Mouse (Mus musculus): ENCODE results near the gene Olfr235. TPM values are rescaled to one million over a fixed set of nuclear protein-coding genes. Genes with fewer than 3 reads are reported as not detected.
"Not testable (repeated sequence)": the region's sequence is repeated elsewhere in the genome, so short reads cannot be mapped to it uniquely, and the experiment has no call there.

Olfr235 gene
- not detected in 2 replicates for polyA plus RNA-seq (2011; ENCODE audit: insufficient read length, low read depth, missing spikeins)

DNA sequence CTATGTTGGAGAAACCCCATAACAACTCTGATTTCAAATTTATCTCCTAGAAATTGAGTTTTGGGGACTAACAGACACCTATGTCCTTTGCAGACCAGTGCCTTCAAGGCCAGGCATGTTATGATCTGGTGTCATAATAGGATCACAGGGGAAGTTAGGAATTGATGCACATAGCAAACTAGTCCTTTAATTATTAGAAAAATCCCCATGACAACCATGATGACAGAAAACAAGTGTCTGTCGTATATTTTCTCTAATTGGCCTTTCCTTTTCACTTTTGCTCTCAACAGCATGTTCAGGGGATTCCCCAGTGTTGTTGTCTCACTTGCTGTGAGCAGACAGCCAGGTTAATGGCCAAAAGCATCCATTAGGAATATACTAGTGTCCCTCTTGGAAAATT lies at the start of gene Olfr235:
Olfr235 (plus strand) TSS at position 301 of the 400 bp plus-strand sequence.
- H3K4me3 ChIP-seq (ENCODE audit: insufficient read depth, low read length): no peak within 1 kb of the TSS
- no peak within 1 kb of the TSS for H3K27ac ChIP-seq (ENCODE audit: insufficient read depth, low read length)
- no peak for TF ChIP-seq POLR2A (IDR thresholded peaks at IDR 0.05; ENCODE audit: low read depth, low read length)
- no peak for TF ChIP-seq CTCF (IDR thresholded peaks at IDR 0.05; ENCODE audit: borderline replicate concordance, insufficient read depth, low read length)
- no peaks in the 10 kb centered on the region for H3K4me1 ChIP-seq (ENCODE audit: control insufficient read depth, insufficient read depth, low read length)

DNA sequence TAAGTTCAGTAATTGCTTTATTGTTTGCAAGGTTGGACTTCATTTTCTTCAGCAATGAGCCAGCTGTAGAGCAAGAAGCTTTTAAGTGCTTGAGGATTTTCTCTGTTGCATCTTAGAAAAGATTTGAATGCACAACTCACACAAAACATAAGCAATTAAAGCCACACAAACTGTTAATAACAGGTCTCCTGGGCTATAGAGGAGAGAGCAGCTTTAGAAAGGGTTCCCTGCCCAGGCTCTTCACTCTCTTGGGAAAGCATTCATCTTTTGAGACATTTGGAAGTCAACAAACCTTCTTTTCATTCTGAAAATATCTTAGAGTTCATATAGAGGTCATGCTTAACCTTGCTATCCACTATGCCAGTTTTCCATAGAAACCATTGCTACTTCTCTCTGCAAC lies 28.3 kb upstream of the Olfr235 start, which contains the start of gene Olfr1432:
Olfr1432 (minus strand) TSS at position 101 of the 400 bp plus-strand sequence.
- not testable (repeated sequence) for H3K4me3 ChIP-seq (ENCODE audit: insufficient read depth, low read length); H3K4me1 ChIP-seq (ENCODE audit: control insufficient read depth, insufficient read depth, low read length); H3K27ac ChIP-seq (ENCODE audit: insufficient read depth, low read length)

DNA sequence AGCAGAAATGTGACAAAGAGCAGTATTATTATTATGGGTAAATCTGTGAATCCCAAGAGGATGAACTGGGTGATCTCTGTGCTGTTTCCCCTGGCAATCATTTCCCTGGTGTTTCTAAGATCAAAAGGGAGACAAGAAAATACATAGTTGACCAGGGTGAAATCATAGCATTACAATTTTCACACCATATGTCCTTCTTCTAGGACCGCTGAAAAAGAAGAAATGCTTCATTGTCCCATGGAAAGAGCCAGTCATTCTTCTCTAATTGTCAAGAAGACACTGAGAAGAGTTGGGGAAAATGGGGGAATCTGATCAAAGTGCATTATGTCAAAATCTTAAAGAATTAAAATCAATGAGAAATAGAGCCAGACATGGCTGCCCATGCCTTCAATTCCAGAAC lies 19.3 kb upstream of the Olfr235 start, which contains the start of gene Olfr262:
Olfr262 (minus strand) TSS at position 101 of the 400 bp plus-strand sequence.
- Histone ChIP-seq H3K4me1 (ENCODE audit: control insufficient read depth, insufficient read depth, low read length) (no peaks in the 10 kb centered on the region), H3K27ac (ENCODE audit: insufficient read depth, low read length) (no peak within 1 kb of the TSS), H3K4me3 (ENCODE audit: insufficient read depth, low read length) (no peak within 1 kb of the TSS)
- TF ChIP-seq POLR2A (IDR thresholded peaks at IDR 0.05; ENCODE audit: low read depth, low read length) (no peak), CTCF (IDR thresholded peaks at IDR 0.05; ENCODE audit: borderline replicate concordance, insufficient read depth, low read length) (no peak)

DNA sequence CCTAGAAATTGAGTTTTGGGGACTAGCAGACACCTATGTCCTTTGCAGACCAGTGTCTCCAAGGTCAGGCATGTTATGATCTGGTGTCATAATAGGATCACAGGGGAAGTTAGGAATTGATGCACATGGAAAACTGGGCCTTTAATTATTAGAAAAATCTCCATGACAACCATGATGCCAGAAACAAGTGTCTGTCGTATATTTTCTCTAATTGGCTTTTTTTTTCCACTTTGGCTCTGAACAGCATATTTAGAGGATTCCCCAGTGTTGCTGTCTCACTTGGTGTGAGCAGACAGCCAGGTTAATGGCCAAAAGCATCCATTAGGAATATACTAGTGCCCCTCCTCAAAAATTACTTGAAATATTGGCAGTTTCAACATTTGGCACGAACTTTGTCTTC lies 18.7 kb downstream of the Olfr235 start, which contains the start of gene Olfr1434:
Olfr1434 (plus strand) TSS at position 301 of the 400 bp plus-strand sequence.
- Histone ChIP-seq H3K4me3 (ENCODE audit: insufficient read depth, low read length) (no peak within 1 kb of the TSS), H3K27ac (ENCODE audit: insufficient read depth, low read length) (no peak within 1 kb of the TSS), H3K4me1 (ENCODE audit: control insufficient read depth, insufficient read depth, low read length) (no peaks in the 10 kb centered on the region)
- TF ChIP-seq POLR2A (IDR thresholded peaks at IDR 0.05; ENCODE audit: low read depth, low read length) (no peak), CTCF (IDR thresholded peaks at IDR 0.05; ENCODE audit: borderline replicate concordance, insufficient read depth, low read length) (no peak)

DNA sequence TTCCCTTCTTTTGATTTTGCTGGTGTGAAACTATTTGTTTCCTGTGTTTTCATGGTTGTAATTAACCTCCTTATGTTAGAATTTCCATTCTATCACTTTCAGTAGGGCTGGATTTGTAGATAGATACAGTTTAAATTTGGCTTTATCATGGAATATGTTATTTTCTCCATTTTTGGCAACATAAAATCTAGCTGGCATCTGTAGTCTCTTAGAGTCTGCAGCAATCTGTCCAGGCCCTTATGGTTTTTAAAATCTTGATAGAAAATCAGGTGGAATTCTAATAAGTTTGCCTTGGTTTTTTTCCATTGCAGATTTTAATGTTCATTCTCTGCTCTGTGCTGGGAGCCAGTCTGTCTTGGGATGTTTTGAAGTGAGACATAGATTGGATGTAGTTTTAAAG lies 32.1 kb downstream of the Olfr235 start:
- TF ChIP-seq POLR2A (IDR thresholded peaks at IDR 0.05; ENCODE audit: low read depth, low read length) (no peak), CTCF (IDR thresholded peaks at IDR 0.05; ENCODE audit: borderline replicate concordance, insufficient read depth, low read length) (no peak)
- Histone ChIP-seq H3K4me1 (ENCODE audit: control insufficient read depth, insufficient read depth, low read length) (no peaks in the 10 kb centered on the region), H3K27ac (ENCODE audit: insufficient read depth, low read length) (no peak overlapping the region), H3K4me3 (ENCODE audit: insufficient read depth, low read length) (no peak overlapping the region)

DNA sequence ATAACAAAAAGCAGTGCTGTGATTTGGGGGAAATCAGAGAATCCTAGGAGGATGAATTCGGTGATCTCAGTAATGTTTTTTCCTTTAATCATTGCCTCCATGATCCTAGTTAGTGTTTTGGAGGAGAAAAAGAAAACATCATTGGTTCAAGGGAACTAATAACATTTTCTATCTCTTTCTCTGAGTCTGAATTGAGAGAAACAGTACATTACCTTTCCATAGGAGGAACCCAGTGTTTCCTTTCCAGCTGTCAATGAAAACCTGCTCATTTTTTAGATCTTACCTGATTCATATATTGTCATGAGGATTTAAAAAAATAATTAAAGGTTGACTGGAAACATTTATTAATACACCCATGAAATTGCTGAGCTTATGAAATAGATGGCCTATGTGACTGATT lies 38.2 kb downstream of the Olfr235 start, which contains the start of gene Olfr1436:
Olfr1436 (minus strand) TSS at position 101 of the 400 bp plus-strand sequence.
- H3K27ac ChIP-seq (ENCODE audit: insufficient read depth, low read length); H3K4me1 ChIP-seq (ENCODE audit: control insufficient read depth, insufficient read depth, low read length); H3K4me3 ChIP-seq (ENCODE audit: insufficient read depth, low read length): not testable (repeated sequence)

Other genes with a start within 250 kb of the Olfr235 start
- not detected in 2 replicates for gene Olfr1423, start 219.7 kb upstream of the Olfr235 start, polyA plus RNA-seq (2011; ENCODE audit: insufficient read length, low read depth, missing spikeins)
- not detected in 2 replicates for gene Olfr1424, start 198.3 kb upstream of the Olfr235 start, polyA plus RNA-seq (2011; ENCODE audit: insufficient read length, low read depth, missing spikeins)
- gene Olfr1425, start 183.3 kb upstream of the Olfr235 start, polyA plus RNA-seq (2011; ENCODE audit: insufficient read length, low read depth, missing spikeins): not detected in 2 replicates
- gene Olfr1426, start 169.0 kb upstream of the Olfr235 start, polyA plus RNA-seq (2011; ENCODE audit: insufficient read length, low read depth, missing spikeins): not detected in 2 replicates
- not detected in 2 replicates for gene Olfr1427, start 157.7 kb upstream of the Olfr235 start, polyA plus RNA-seq (2011; ENCODE audit: insufficient read length, low read depth, missing spikeins)
- not detected in 2 replicates for gene Olfr1428, start 145.1 kb upstream of the Olfr235 start, polyA plus RNA-seq (2011; ENCODE audit: insufficient read length, low read depth, missing spikeins)
- gene Olfr76, start 137.8 kb upstream of the Olfr235 start, polyA plus RNA-seq (2011; ENCODE audit: insufficient read length, low read depth, missing spikeins): not detected in 2 replicates
- not detected in 2 replicates for gene Olfr1555-ps1, start 90.9 kb upstream of the Olfr235 start, polyA plus RNA-seq (2011; ENCODE audit: insufficient read length, low read depth, missing spikeins)
- gene Olfr1431, start 60.4 kb upstream of the Olfr235 start, polyA plus RNA-seq (2011; ENCODE audit: insufficient read length, low read depth, missing spikeins): not detected in 2 replicates
- not detected in 2 replicates for gene Olfr1432, start 28.4 kb upstream of the Olfr235 start, polyA plus RNA-seq (2011; ENCODE audit: insufficient read length, low read depth, missing spikeins)
- gene Olfr262, start 19.4 kb upstream of the Olfr235 start, polyA plus RNA-seq (2011; ENCODE audit: insufficient read length, low read depth, missing spikeins): not detected in 2 replicates
- not detected in 2 replicates for gene Olfr1434, start 18.8 kb downstream of the Olfr235 start, polyA plus RNA-seq (2011; ENCODE audit: insufficient read length, low read depth, missing spikeins)
- not detected in 2 replicates for gene Olfr1436, start 38.1 kb downstream of the Olfr235 start, polyA plus RNA-seq (2011; ENCODE audit: insufficient read length, low read depth, missing spikeins)
- not detected in 2 replicates for gene Olfr1437, start 64.1 kb downstream of the Olfr235 start, polyA plus RNA-seq (2011; ENCODE audit: insufficient read length, low read depth, missing spikeins)
- gene Olfr1438-ps1, start 74.9 kb downstream of the Olfr235 start, polyA plus RNA-seq (2011; ENCODE audit: insufficient read length, low read depth, missing spikeins): not detected in 2 replicates
- gene Olfr1440, start 126.2 kb downstream of the Olfr235 start, polyA plus RNA-seq (2011; ENCODE audit: insufficient read length, low read depth, missing spikeins): not detected in 2 replicates
- not detected in 2 replicates for gene Olfr1441, start 156.4 kb downstream of the Olfr235 start, polyA plus RNA-seq (2011; ENCODE audit: insufficient read length, low read depth, missing spikeins)
- not detected in 2 replicates for gene Pfpl, start 166.9 kb downstream of the Olfr235 start, polyA plus RNA-seq (2011; ENCODE audit: insufficient read length, low read depth, missing spikeins)
- gene Mpeg1, start 199.7 kb downstream of the Olfr235 start, polyA plus RNA-seq (2011; ENCODE audit: insufficient read length, low read depth, missing spikeins): 0.82 and 7.0 TPM in 2 replicates
- gene Dtx4, start 240.4 kb downstream of the Olfr235 start, polyA plus RNA-seq (2011; ENCODE audit: insufficient read length, low read depth, missing spikeins): 6.2 and 10.4 TPM in 2 replicates

All from embryonic fibroblast, embryonic 13.5 days (primary cell).